Mouse (Mus musculus) embryonic fibroblast, embryonic 13.5 days (primary cell): ENCODE results near the gene Tmem63c.

Source experiments
- CTCF ChIP-seq: IDR thresholded peaks from 2 replicates; pipeline ENCODE4 v1.5.1; 2011; ENCODE audit warnings: mild to moderate bottlenecking, control low read depth, low read length, moderate library complexity, borderline replicate concordance; ENCODE audit not compliant: insufficient read depth
- POLR2A ChIP-seq: IDR thresholded peaks from 2 replicates; pipeline ENCODE4 v1.6.1; 2011; ENCODE audit warnings: low read depth, mild to moderate bottlenecking, control low read depth, low read length, moderate library complexity

DNA sequence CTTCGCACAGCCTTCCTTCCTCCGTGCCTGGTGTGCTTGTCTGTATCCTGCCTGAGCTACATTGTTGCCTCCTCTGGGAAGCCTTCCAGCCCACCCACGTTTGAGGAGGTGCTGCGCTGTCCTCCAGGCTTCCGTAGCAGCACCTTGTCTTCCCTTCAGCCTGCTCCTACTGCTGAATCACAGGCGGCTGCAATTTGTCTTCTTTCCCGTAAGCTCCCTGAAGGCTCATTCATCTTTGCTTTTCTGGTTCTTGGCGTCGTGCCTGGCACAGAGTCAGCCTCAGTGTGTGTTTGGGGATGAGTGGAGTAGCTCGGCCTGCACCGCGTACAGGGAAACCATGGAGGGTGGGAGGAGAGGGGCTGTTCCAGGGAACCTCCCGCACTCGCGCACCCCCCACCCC is 43.3 kb upstream of the Tmem63c start:
- TF ChIP-seq CTCF (no peak), POLR2A (no peak)
